Mouse (Mus musculus): Measurements from ENCODE around the gene Myh2. TPM values are rescaled to one million over a fixed set of nuclear protein-coding genes. Genes with fewer than 3 reads are reported as not detected.

The Myh2 gene
- polyA plus RNA-seq, 1 experiment from 2014 or later: not detected

GRCm38 (mm10) chr11:67163701-67164100, 7.1 kb upstream of the Myh2 start:
- Histone ChIP-seq H3K4me2 (no peak overlapping the region), H3K36me3 (ENCODE audit: control insufficient read depth, insufficient read depth, low read length) (no peaks in the 10 kb centered on the region), H3K4me3 (ENCODE audit: low read depth, low read length) (no peak overlapping the region), H3K27me3 (ENCODE audit: control insufficient read depth, insufficient read depth, low read length) (no peaks in the 10 kb centered on the region), H3K4me1 (ENCODE audit: control insufficient read depth, insufficient read depth, low read length) (no peaks in the 10 kb centered on the region), H3K9me3 (replicated peaks; ENCODE audit: control insufficient read depth, low read length) (no peaks in the 10 kb centered on the region), H3K27ac (ENCODE audit: low read depth, low read length) (no peak overlapping the region), H3K9ac (ENCODE audit: low read depth, low read length) (no peak overlapping the region)
- no peak for ATAC-seq (replicated peaks; ENCODE audit: insufficient number of reproducible peaks, low FRiP score, low TSS enrichment)
- WGBS (ENCODE audit: insufficient replicate concordance): 62% methylated on average over 4 of the region's 4 CpGs

GRCm38 (mm10) chr11:67164851-67165250, 6.0 kb upstream of the Myh2 start:
- 52% methylated on average over 5 of the region's 5 CpGs for WGBS (ENCODE audit: insufficient replicate concordance)
- Histone ChIP-seq H3K27ac (ENCODE audit: low read depth, low read length) (no peak overlapping the region), H3K4me1 (ENCODE audit: control insufficient read depth, insufficient read depth, low read length) (no peaks in the 10 kb centered on the region), H3K36me3 (ENCODE audit: control insufficient read depth, insufficient read depth, low read length) (no peaks in the 10 kb centered on the region), H3K9me3 (replicated peaks; ENCODE audit: control insufficient read depth, low read length) (no peaks in the 10 kb centered on the region), H3K4me3 (ENCODE audit: low read depth, low read length) (no peak overlapping the region), H3K4me2 (no peak overlapping the region), H3K9ac (ENCODE audit: low read depth, low read length) (no peak overlapping the region), H3K27me3 (ENCODE audit: control insufficient read depth, insufficient read depth, low read length) (no peaks in the 10 kb centered on the region)
- ATAC-seq (replicated peaks; ENCODE audit: insufficient number of reproducible peaks, low FRiP score, low TSS enrichment): no peak

GRCm38 (mm10) chr11:67169301-67169700, 1.5 kb upstream of the Myh2 start:
- 51% methylated on average over 5 of the region's 5 CpGs for WGBS (ENCODE audit: insufficient replicate concordance)

GRCm38 (mm10) chr11:67172439-67172838, 1.6 kb downstream of the Myh2 start:
- no peak for ATAC-seq (replicated peaks; ENCODE audit: insufficient number of reproducible peaks, low FRiP score, low TSS enrichment)
- 79% methylated on average over 2 of the region's 2 CpGs for WGBS (ENCODE audit: insufficient replicate concordance)
- no peak overlapping the region for H3K9ac ChIP-seq (ENCODE audit: low read depth, low read length)
- no peak overlapping the region for H3K4me2 ChIP-seq
- no peak overlapping the region for H3K27ac ChIP-seq (ENCODE audit: low read depth, low read length)
- H3K4me1 ChIP-seq (ENCODE audit: control insufficient read depth, insufficient read depth, low read length): no peaks in the 10 kb centered on the region
- no peaks in the 10 kb centered on the region for H3K27me3 ChIP-seq (ENCODE audit: control insufficient read depth, insufficient read depth, low read length)
- no peaks in the 10 kb centered on the region for H3K9me3 ChIP-seq (replicated peaks; ENCODE audit: control insufficient read depth, low read length)
- H3K36me3 ChIP-seq (ENCODE audit: control insufficient read depth, insufficient read depth, low read length): no peaks in the 10 kb centered on the region
- H3K4me3 ChIP-seq (ENCODE audit: low read depth, low read length): no peak overlapping the region

More at GRCm38 (mm10) chr11:67169301-67169700, 1.5 kb upstream of the Myh2 start:
- no peak overlapping the region for H3K27ac ChIP-seq (ENCODE audit: low read depth, low read length)
- H3K4me2 ChIP-seq: no peak overlapping the region
- H3K27me3 ChIP-seq (ENCODE audit: control insufficient read depth, insufficient read depth, low read length): no peaks in the 10 kb centered on the region
- H3K4me1 ChIP-seq (ENCODE audit: control insufficient read depth, insufficient read depth, low read length): no peaks in the 10 kb centered on the region
- H3K9me3 ChIP-seq (replicated peaks; ENCODE audit: control insufficient read depth, low read length): no peaks in the 10 kb centered on the region
- no peaks in the 10 kb centered on the region for H3K36me3 ChIP-seq (ENCODE audit: control insufficient read depth, insufficient read depth, low read length)
- H3K9ac ChIP-seq (ENCODE audit: low read depth, low read length): no peak overlapping the region
- H3K4me3 ChIP-seq (ENCODE audit: low read depth, low read length): no peak overlapping the region
- ATAC-seq (replicated peaks; ENCODE audit: insufficient number of reproducible peaks, low FRiP score, low TSS enrichment): no peak

GRCm38 (mm10) chr11:67176376-67176775, 5.5 kb downstream of the Myh2 start:
- 50% methylated on average over 5 of the region's 5 CpGs for WGBS (ENCODE audit: insufficient replicate concordance)
- Histone ChIP-seq H3K27me3 (ENCODE audit: control insufficient read depth, insufficient read depth, low read length) (no peaks in the 10 kb centered on the region), H3K9ac (ENCODE audit: low read depth, low read length) (no peak overlapping the region), H3K27ac (ENCODE audit: low read depth, low read length) (no peak overlapping the region), H3K4me1 (ENCODE audit: control insufficient read depth, insufficient read depth, low read length) (no peaks in the 10 kb centered on the region), H3K9me3 (replicated peaks; ENCODE audit: control insufficient read depth, low read length) (no peaks in the 10 kb centered on the region), H3K4me2 (no peak overlapping the region), H3K36me3 (ENCODE audit: control insufficient read depth, insufficient read depth, low read length) (no peaks in the 10 kb centered on the region), H3K4me3 (ENCODE audit: low read depth, low read length) (no peak overlapping the region)
- ATAC-seq (replicated peaks; ENCODE audit: insufficient number of reproducible peaks, low FRiP score, low TSS enrichment): no peak

- no peak overlapping the region for H3K9ac ChIP-seq (ENCODE audit: low read depth, low read length)
- H3K4me1 ChIP-seq (ENCODE audit: control insufficient read depth, insufficient read depth, low read length): no peaks in the 10 kb centered on the region
- ATAC-seq (replicated peaks; ENCODE audit: insufficient number of reproducible peaks, low FRiP score, low TSS enrichment): no peak
- no peak overlapping the region for H3K4me3 ChIP-seq (ENCODE audit: low read depth, low read length)
- no peaks in the 10 kb centered on the region for H3K27me3 ChIP-seq (ENCODE audit: control insufficient read depth, insufficient read depth, low read length)
- 78% methylated on average over 10 of the region's 10 CpGs for WGBS (ENCODE audit: insufficient replicate concordance)
- H3K27ac ChIP-seq (ENCODE audit: low read depth, low read length): no peak overlapping the region
- H3K36me3 ChIP-seq (ENCODE audit: control insufficient read depth, insufficient read depth, low read length): no peaks in the 10 kb centered on the region
- H3K4me2 ChIP-seq: no peak overlapping the region
- no peaks in the 10 kb centered on the region for H3K9me3 ChIP-seq (replicated peaks; ENCODE audit: control insufficient read depth, low read length)
Measured at GRCm38 (mm10) chr11:67190316-67190715, 19.5 kb downstream of the Myh2 start.

GRCm38 (mm10) chr11:67190814-67191213, 20.0 kb downstream of the Myh2 start:
- no peaks in the 10 kb centered on the region for H3K9me3 ChIP-seq (replicated peaks; ENCODE audit: control insufficient read depth, low read length)
- H3K4me3 ChIP-seq (ENCODE audit: low read depth, low read length): no peak overlapping the region
- no peak overlapping the region for H3K4me2 ChIP-seq
- ATAC-seq (replicated peaks; ENCODE audit: insufficient number of reproducible peaks, low FRiP score, low TSS enrichment): no peak
- WGBS (ENCODE audit: insufficient replicate concordance): 85% methylated on average over 2 of the region's 2 CpGs
- no peaks in the 10 kb centered on the region for H3K27me3 ChIP-seq (ENCODE audit: control insufficient read depth, insufficient read depth, low read length)
- no peak overlapping the region for H3K27ac ChIP-seq (ENCODE audit: low read depth, low read length)
- no peaks in the 10 kb centered on the region for H3K4me1 ChIP-seq (ENCODE audit: control insufficient read depth, insufficient read depth, low read length)
- H3K9ac ChIP-seq (ENCODE audit: low read depth, low read length): no peak overlapping the region
- no peaks in the 10 kb centered on the region for H3K36me3 ChIP-seq (ENCODE audit: control insufficient read depth, insufficient read depth, low read length)

- Histone ChIP-seq H3K27ac (ENCODE audit: low read depth, low read length) (no peak overlapping the region), H3K9ac (ENCODE audit: low read depth, low read length) (no peak overlapping the region), H3K4me2 (no peak overlapping the region), H3K36me3 (ENCODE audit: control insufficient read depth, insufficient read depth, low read length) (no peaks in the 10 kb centered on the region), H3K4me1 (ENCODE audit: control insufficient read depth, insufficient read depth, low read length) (no peaks in the 10 kb centered on the region), H3K4me3 (ENCODE audit: low read depth, low read length) (no peak overlapping the region), H3K27me3 (ENCODE audit: control insufficient read depth, insufficient read depth, low read length) (no peaks in the 10 kb centered on the region), H3K9me3 (replicated peaks; ENCODE audit: control insufficient read depth, low read length) (no peaks in the 10 kb centered on the region)
- no peak for ATAC-seq (replicated peaks; ENCODE audit: insufficient number of reproducible peaks, low FRiP score, low TSS enrichment)
- 80% methylated on average over 14 of the region's 14 CpGs for WGBS (ENCODE audit: insufficient replicate concordance)
Measured at GRCm38 (mm10) chr11:67191496-67191895, 20.7 kb downstream of the Myh2 start.

- H3K27ac ChIP-seq (ENCODE audit: low read depth, low read length): no peak overlapping the region
- H3K9ac ChIP-seq (ENCODE audit: low read depth, low read length): no peak overlapping the region
- no peak for ATAC-seq (replicated peaks; ENCODE audit: insufficient number of reproducible peaks, low FRiP score, low TSS enrichment)
- no peaks in the 10 kb centered on the region for H3K36me3 ChIP-seq (ENCODE audit: control insufficient read depth, insufficient read depth, low read length)
- no peaks in the 10 kb centered on the region for H3K27me3 ChIP-seq (ENCODE audit: control insufficient read depth, insufficient read depth, low read length)
- H3K4me2 ChIP-seq: no peak overlapping the region
- no peaks in the 10 kb centered on the region for H3K4me1 ChIP-seq (ENCODE audit: control insufficient read depth, insufficient read depth, low read length)
- WGBS (ENCODE audit: insufficient replicate concordance): 61% methylated on average over 1 of the region's 1 CpGs
- H3K4me3 ChIP-seq (ENCODE audit: low read depth, low read length): no peak overlapping the region
- no peaks in the 10 kb centered on the region for H3K9me3 ChIP-seq (replicated peaks; ENCODE audit: control insufficient read depth, low read length)
Measured at GRCm38 (mm10) chr11:67199321-67199720, 28.5 kb downstream of the Myh2 start.
